Mouse (Mus musculus) adrenal gland, postnatal 10 days (tissue): Measurements from ENCODE around the gene Gm7980. TPM values are rescaled to one million over a fixed set of nuclear protein-coding genes. Genes with fewer than 3 reads are reported as not detected.
"Not testable (repeated sequence)": the region's sequence is repeated elsewhere in the genome, so short reads cannot be mapped to it uniquely, and the experiment has no call there.

Source experiments
- DNase-seq: peaks from one replicate; pipeline ENCODE4 v3.0.0; 2021; ENCODE audit warnings: mixed read lengths
- long read RNA-seq, 2 experiments: library from polyadenylated mRNA; stranded (forward); transcript quantifications; one replicate each; pipeline ENCODE4 v2.0.0; 2021
- total RNA-seq, 2 experiments: library from RNA; stranded (reverse); gene quantifications; 2 replicates each; pipeline ENCODE4 v1.2.3; 2021

Gene Gm7980
- total RNA-seq = not detected
- long read RNA-seq, experiment 1 = 0 reads
- long read RNA-seq, experiment 2 = 0 reads

DNA sequence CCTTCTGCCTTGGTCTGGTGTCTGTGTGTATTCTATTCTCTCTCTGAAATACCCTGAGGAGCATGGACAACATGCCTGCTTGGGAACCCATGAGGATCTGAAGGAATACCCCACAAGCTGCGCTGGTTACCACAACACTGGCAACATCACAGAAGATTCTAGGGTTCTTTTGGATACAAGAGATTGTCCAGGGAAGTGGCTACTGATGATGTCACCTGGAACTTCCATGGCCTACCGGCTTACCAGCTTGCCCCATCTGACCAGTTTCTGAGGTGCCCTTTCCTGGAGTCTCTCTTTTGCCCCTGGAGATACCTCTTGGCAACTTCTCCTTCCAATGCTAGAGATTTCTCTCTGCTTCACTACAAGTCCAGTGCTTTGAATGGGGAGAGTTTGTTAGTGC lies at the start of gene Gm7980:
Gene Gm7980 (minus strand): TSS at position 101 of the 400 bp plus-strand sequence.
- DNase-seq = not testable (repeated sequence)

- not testable (repeated sequence) for DNase-seq
Measured at GRCm38 (mm10) chr14:41943695-41944094, 36.6 kb upstream of the Gm7980 start, which contains the start of gene 1700024B05Rik. 1700024B05Rik (plus strand) TSS chr14:41943995.

- DNase-seq = not testable (repeated sequence)
Measured at GRCm38 (mm10) chr14:41924649-41925048, 17.6 kb upstream of the Gm7980 start, which contains the start of gene 1700049E17Rik1. 1700049E17Rik1 (plus strand) TSS chr14:41924949.

Other genes with a start within 250 kb of the Gm7980 start
- not detected for gene Gm8068, start 205.4 kb downstream of the Gm7980 start, total RNA-seq
- not detected for gene Gm7929, start 156.7 kb downstream of the Gm7980 start, total RNA-seq
- not detected for gene Gm47189, start 134.8 kb downstream of the Gm7980 start, total RNA-seq
- not detected for gene 1700049E17Rik1, start 17.7 kb upstream of the Gm7980 start, total RNA-seq
- gene 1700024B05Rik, start 36.7 kb upstream of the Gm7980 start, total RNA-seq = not detected
- not detected for gene Gm6401, start 60.6 kb upstream of the Gm7980 start, total RNA-seq
- not detected for gene Gm3543, start 76.0 kb upstream of the Gm7980 start, total RNA-seq
- not detected for gene Gm7951, start 210.1 kb upstream of the Gm7980 start, total RNA-seq